In the genomic region with DNA sequence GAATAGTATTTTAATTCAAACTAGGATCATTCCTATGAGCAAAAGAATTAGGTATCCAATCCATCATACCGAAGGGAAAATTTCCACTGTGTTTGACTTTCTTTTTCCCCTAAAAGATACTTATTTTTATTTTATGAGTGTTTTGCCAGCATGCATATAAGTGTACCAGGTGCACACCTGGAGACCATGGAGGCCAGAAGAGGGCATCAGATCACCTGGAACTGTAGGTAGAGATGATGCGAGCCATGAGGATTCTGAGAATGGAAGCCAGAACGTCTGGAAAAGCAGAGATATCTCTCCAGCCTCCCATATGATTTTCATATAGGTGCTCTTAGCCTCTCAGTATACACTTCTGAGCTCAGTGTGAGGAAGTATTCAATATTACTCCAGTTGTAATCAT, we compare ENCODE assay signal across 27 mouse cellular contexts. TPM values are rescaled to one million over a fixed set of nuclear protein-coding genes. Genes with fewer than 3 reads are reported as not detected.
DNase-seq lines count a peak whose midpoint lies in the region; ATAC-seq and TF ChIP-seq lines count a peak whose summit lies in the region.
"Had no signal": no experiment of that assay in that cellular context is flagged by ENCODE, and none has a peak within 500 bp of the region (broad histone marks: within the 10 kb centered on the region; RNA-seq: fewer than 3 reads in every experiment).

No protein-coding gene starts in this region.

- WGBS in liver, postnatal 0 days (ENCODE audit: insufficient replicate concordance): 64% methylated on average over 3 of the region's 3 CpGs
- WGBS in liver, embryonic 11.5 days: 72% methylated on average over 3 of the region's 3 CpGs

- no peak for TF ChIP-seq POLR2A in ES-Bruce4 (IDR thresholded peaks at IDR 0.05; ENCODE audit: insufficient read depth, low read length)

- no peak overlapping the region for H3K27ac ChIP-seq in liver, postnatal 0 days (ENCODE audit: low read depth)
- H3K27ac ChIP-seq in liver, embryonic 11.5 days (ENCODE audit: low read depth, low read length): no peak overlapping the region
- H3K27ac ChIP-seq in ES-Bruce4 (ENCODE audit: insufficient read depth, low read length): no peak overlapping the region
- no peak overlapping the region for H3K27ac ChIP-seq in gastrocnemius, adult 2 months
- H3K27ac ChIP-seq: embryonic facial prominence, embryonic 13.5 days; forebrain, embryonic 15.5 days; heart, adult 2 months; heart, embryonic 15.5 days; limb, embryonic 12.5 days; liver, embryonic 15.5 days; macrophage; midbrain, embryonic 10.5 days; neural tube, embryonic 13.5 days; stomach, embryonic 15.5 days had no signal

- H3K4me2 ChIP-seq in liver, postnatal 0 days (ENCODE audit: low read depth, low read length): no peak overlapping the region
- no peak overlapping the region for H3K4me2 ChIP-seq in liver, embryonic 11.5 days
- H3K4me2 ChIP-seq: embryonic facial prominence, embryonic 13.5 days; forebrain, embryonic 15.5 days; heart, embryonic 15.5 days; limb, embryonic 12.5 days; liver, embryonic 15.5 days; neural tube, embryonic 13.5 days; stomach, embryonic 15.5 days had no signal

- H3K27me3 ChIP-seq in liver, postnatal 0 days (ENCODE audit: insufficient read depth, low read length): no peaks in the 10 kb centered on the region
- no peaks in the 10 kb centered on the region for H3K27me3 ChIP-seq in liver, embryonic 11.5 days (replicated peaks; ENCODE audit: control insufficient read depth, insufficient read depth, low read length)
- no peaks in the 10 kb centered on the region for H3K27me3 ChIP-seq in ES-Bruce4 (ENCODE audit: control insufficient read depth, insufficient read depth, low read length, poor library complexity, severe bottlenecking)
- H3K27me3 ChIP-seq: embryonic facial prominence, embryonic 13.5 days; forebrain, embryonic 15.5 days; heart, embryonic 15.5 days; limb, embryonic 12.5 days; liver, embryonic 15.5 days; neural tube, embryonic 13.5 days; stomach, embryonic 15.5 days had no signal

- intact Hi-C loops in gastrocnemius, adult 2 months (cut with DNase I): no loop called here

- DNase-seq in cerebellum, adult 9-10 months: peak; percentile 39
- DNase-seq in cerebellum, postnatal 4 days (ENCODE audit: low spot score in 2 of 2): no peak
- DNase-seq in liver, postnatal 0 days: no peak
- DNase-seq in liver, embryonic 11.5 days (ENCODE audit: low spot score): no peak
- DNase-seq in induced T-regulatory cell, adult 2 months (ENCODE audit: low read depth): peak; percentile 1
- no peak for DNase-seq in spleen, postnatal 14 days (ENCODE audit: low spot score in 2 of 2)
- no peak for DNase-seq in gastrocnemius, adult 2 months
- DNase-seq: gastrocnemius, postnatal 25 days; heart, adult 2 months; heart, postnatal 4 days; kidney, adult 9 months; kidney, postnatal 4 days; layer of hippocampus, adult 9-11 months; right cerebral cortex, adult 18-20 months; spleen, adult 18-20 months; thymus, adult 2 months had no signal

- TF ChIP-seq EP300 in liver, postnatal 0 days (IDR thresholded peaks at IDR 0.05; ENCODE audit: low read depth): no peak
- TF ChIP-seq EP300 in ES-Bruce4 (IDR thresholded peaks at IDR 0.05; ENCODE audit: insufficient read depth, low read depth, low read length): no peak

- no peak overlapping the region for H3K9ac ChIP-seq in liver, postnatal 0 days (replicated peaks)
- no peak overlapping the region for H3K9ac ChIP-seq in liver, embryonic 11.5 days (ENCODE audit: low read depth, low read length)
- no peak overlapping the region for H3K9ac ChIP-seq in ES-Bruce4 (ENCODE audit: low read depth, poor library complexity, severe bottlenecking)
- H3K9ac ChIP-seq: embryonic facial prominence, embryonic 13.5 days; forebrain, embryonic 15.5 days; heart, embryonic 15.5 days; limb, embryonic 12.5 days; liver, embryonic 15.5 days; neural tube, embryonic 13.5 days; stomach, embryonic 15.5 days had no signal

- H3K9me3 ChIP-seq in liver, postnatal 0 days (ENCODE audit: low read length): no peaks in the 10 kb centered on the region
- no peaks in the 10 kb centered on the region for H3K9me3 ChIP-seq in liver, embryonic 11.5 days (ENCODE audit: control insufficient read depth, low read length)
- no peaks in the 10 kb centered on the region for H3K9me3 ChIP-seq in ES-Bruce4 (replicated peaks; ENCODE audit: control insufficient read depth, insufficient read depth, low read length, poor library complexity, severe bottlenecking)
- H3K9me3 ChIP-seq: embryonic facial prominence, embryonic 13.5 days; forebrain, embryonic 15.5 days; heart, embryonic 15.5 days; liver, embryonic 15.5 days; midbrain, embryonic 10.5 days; neural tube, embryonic 13.5 days; stomach, embryonic 15.5 days had no signal

- H3K4me1 ChIP-seq in liver, postnatal 0 days (ENCODE audit: insufficient read depth): no peaks in the 10 kb centered on the region
- no peaks in the 10 kb centered on the region for H3K4me1 ChIP-seq in liver, embryonic 11.5 days (replicated peaks; ENCODE audit: control insufficient read depth, insufficient read depth, low read length)
- H3K4me1 ChIP-seq in ES-Bruce4 (ENCODE audit: control insufficient read depth, insufficient read depth, low read length): no peaks in the 10 kb centered on the region
- H3K4me1 ChIP-seq: embryonic facial prominence, embryonic 13.5 days; heart, embryonic 15.5 days; limb, embryonic 12.5 days; liver, embryonic 15.5 days; midbrain, embryonic 10.5 days; neural tube, embryonic 13.5 days; stomach, embryonic 15.5 days had no signal

- peak; percentile 45 for TF ChIP-seq CTCF in liver, postnatal 0 days (IDR thresholded peaks at IDR 0.05; ENCODE audit: low read depth)
- peak; percentile 8 for TF ChIP-seq CTCF in ES-Bruce4 (IDR thresholded peaks at IDR 0.05; ENCODE audit: low read depth, low read length)
- TF ChIP-seq CTCF in gastrocnemius, adult 2 months (IDR thresholded peaks at IDR 0.05): no peak

- no peaks in the 10 kb centered on the region for H3K36me3 ChIP-seq in liver, postnatal 0 days (replicated peaks; ENCODE audit: insufficient read depth, low read length)
- no peaks in the 10 kb centered on the region for H3K36me3 ChIP-seq in liver, embryonic 11.5 days (ENCODE audit: control insufficient read depth, insufficient read depth, low read length)
- no peaks in the 10 kb centered on the region for H3K36me3 ChIP-seq in ES-Bruce4 (ENCODE audit: control insufficient read depth, insufficient read depth, low read length, poor library complexity, severe bottlenecking)
- H3K36me3 ChIP-seq: embryonic facial prominence, embryonic 13.5 days; forebrain, embryonic 15.5 days; heart, embryonic 15.5 days; limb, embryonic 12.5 days; liver, embryonic 15.5 days; midbrain, embryonic 10.5 days; neural tube, embryonic 13.5 days; stomach, embryonic 15.5 days had no signal

- no peak for ATAC-seq in liver, postnatal 0 days
- no peak for ATAC-seq in liver, embryonic 11.5 days (replicated peaks; ENCODE audit: low FRiP score)
- ATAC-seq: forebrain, embryonic 15.5 days; hindbrain, embryonic 16.5 days had no signal

- H3K4me3 ChIP-seq in liver, postnatal 0 days (ENCODE audit: low read depth, low read length): no peak overlapping the region
- H3K4me3 ChIP-seq in liver, embryonic 11.5 days (ENCODE audit: low read depth, low read length): no peak overlapping the region
- no peak overlapping the region for H3K4me3 ChIP-seq in ES-Bruce4 (ENCODE audit: low read depth, low read length)
- H3K4me3 ChIP-seq in gastrocnemius, adult 2 months: no peak overlapping the region
- H3K4me3 ChIP-seq: embryonic facial prominence, embryonic 13.5 days; forebrain, embryonic 15.5 days; heart, adult 2 months; heart, embryonic 15.5 days; limb, embryonic 12.5 days; liver, embryonic 15.5 days; midbrain, embryonic 10.5 days; neural tube, embryonic 13.5 days; stomach, embryonic 15.5 days had no signal

RNA-seq across cellular contexts. Expression of a gene that starts 58.5 kb away (rescaled TPM):
- polyA plus RNA-seq in liver, postnatal 0 days (2015; fragmentation: Nextera tagmentation; extraction: Ambion mirVana): 131 and 132 TPM in 2 replicates
- polyA plus RNA-seq in liver, embryonic 11.5 days (2014; fragmentation: Nextera tagmentation; extraction: Ambion mirVana): 85.9 and 93.9 TPM in 2 replicates
- polyA plus RNA-seq in ES-Bruce4 (2011; ENCODE audit: insufficient read depth, insufficient read length, low read depth, missing spikeins): 40.9 and 42.8 TPM in 2 replicates
- 100 to 1,000 TPM in 1 of 2 experiments, 10 to 100 TPM in 1; 83.2 to 106 TPM for total RNA-seq in gastrocnemius, adult 2 months (2021)

Comparison
In these comparisons a context has a peak if more than half of its experiments do, and no peak if none do; other contexts are left out.
1. DNase-seq: peak in cerebellum, adult 9-10 months (single experiment) and induced T-regulatory cell, adult 2 months (single experiment); none in cerebellum, postnatal 4 days (0 of 2), liver, postnatal 0 days (single experiment), liver, embryonic 11.5 days (single experiment), spleen, postnatal 14 days (0 of 2) and gastrocnemius, adult 2 months (single experiment).